Mouse (Mus musculus): Measurements from ENCODE around the gene Lcn12. TPM values are rescaled to one million over a fixed set of nuclear protein-coding genes. Genes with fewer than 3 reads are reported as not detected.

Lcn12 gene
- polyA plus RNA-seq, 1 experiment from 2014 or later: not detected

- no peaks in the 10 kb centered on the region for H3K9me3 ChIP-seq (ENCODE audit: low read depth, low read length)
- 68% methylated on average over 20 of the region's 20 CpGs for WGBS
- peak within 1 kb of the TSS; percentile 87 for H3K4me2 ChIP-seq
- H3K36me3 ChIP-seq (ENCODE audit: insufficient read depth): peaks cover 26% of the 10 kb centered on the region
- no peaks in the 10 kb centered on the region for H3K27me3 ChIP-seq (ENCODE audit: insufficient read depth, low read length)
- TF ChIP-seq CTCF (IDR thresholded peaks at IDR 0.05; ENCODE audit: low read depth): 0 out of 2 replicates have a peak, but pooled peaks have one; percentile 8
- DNase-seq (no peak), ATAC-seq (ENCODE audit: insufficient read depth) (no peak)
- H3K4me1 ChIP-seq (ENCODE audit: insufficient read depth): peaks cover 8% of the 10 kb centered on the region
- peak within 1 kb of the TSS; percentile 96 for H3K9ac ChIP-seq
- H3K27ac ChIP-seq (ENCODE audit: low read depth): peak within 1 kb of the TSS; percentile 54; the same call in 1 of the 2 replicates
- H3K4me3 ChIP-seq (ENCODE audit: low read depth, low read length): peak within 1 kb of the TSS; percentile 85
These were observed 8.1 kb upstream of the Lcn12 start, which contains the start of gene C8g for GRCm38 (mm10) chr2:25501593-25502486. Gene C8g, minus strand, starts transcription at chr2:25501719.

- peak within 1 kb of the TSS; percentile 58; the same call in 1 of the 2 replicates for H3K27ac ChIP-seq (ENCODE audit: low read depth)
- ATAC-seq (ENCODE audit: insufficient read depth) (peak; percentile 88), DNase-seq (peak; percentile 97)
- under 1% methylated on average over 40 of the region's 44 CpGs for WGBS
- H3K4me1 ChIP-seq (ENCODE audit: insufficient read depth): peaks cover 8% of the 10 kb centered on the region
- peak within 1 kb of the TSS; percentile 85 for H3K4me3 ChIP-seq (ENCODE audit: low read depth, low read length)
- H3K9ac ChIP-seq: peak within 1 kb of the TSS; percentile 96
- TF ChIP-seq CTCF (IDR thresholded peaks at IDR 0.05; ENCODE audit: low read depth): no peak
- H3K36me3 ChIP-seq (ENCODE audit: insufficient read depth): peaks cover 26% of the 10 kb centered on the region
- no peaks in the 10 kb centered on the region for H3K9me3 ChIP-seq (ENCODE audit: low read depth, low read length)
- H3K27me3 ChIP-seq (ENCODE audit: insufficient read depth, low read length): no peaks in the 10 kb centered on the region
- H3K4me2 ChIP-seq: peak within 1 kb of the TSS; percentile 87
These were observed 7.1 kb upstream of the Lcn12 start, which contains the start of gene Fbxw5 for GRCm38 (mm10) chr2:25500576-25501405. Gene Fbxw5, plus strand, starts transcription at chr2:25500750.

- no peaks in the 10 kb centered on the region for H3K9me3 ChIP-seq (ENCODE audit: low read depth, low read length)
- peaks cover 8% of the 10 kb centered on the region for H3K4me1 ChIP-seq (ENCODE audit: insufficient read depth)
- H3K4me3 ChIP-seq (ENCODE audit: low read depth, low read length): peak overlapping the region; percentile 85
- peak overlapping the region; percentile 58; the same call in 1 of the 2 replicates for H3K27ac ChIP-seq (ENCODE audit: low read depth)
- peak; percentile 37 for ATAC-seq (ENCODE audit: insufficient read depth)
- peak overlapping the region; percentile 49 for H3K9ac ChIP-seq
- H3K4me2 ChIP-seq: peak overlapping the region; percentile 87
- peaks cover 22% of the 10 kb centered on the region for H3K36me3 ChIP-seq (ENCODE audit: insufficient read depth)
- WGBS: 68% methylated on average over 6 of the region's 6 CpGs
- no peak for TF ChIP-seq CTCF (IDR thresholded peaks at IDR 0.05; ENCODE audit: low read depth)
- no peaks in the 10 kb centered on the region for H3K27me3 ChIP-seq (ENCODE audit: insufficient read depth, low read length)
- peak; percentile 4 for DNase-seq
These were observed 6.4 kb upstream of the Lcn12 start for GRCm38 (mm10) chr2:25500071-25500575.

GRCm38 (mm10) chr2:25498622-25499478, 5.1 kb upstream of the Lcn12 start:
- H3K36me3 ChIP-seq (ENCODE audit: insufficient read depth): peaks cover 9% of the 10 kb centered on the region
- H3K27me3 ChIP-seq (ENCODE audit: insufficient read depth, low read length): no peaks in the 10 kb centered on the region
- H3K9me3 ChIP-seq (ENCODE audit: low read depth, low read length): no peaks in the 10 kb centered on the region
- DNase-seq: no peak
- WGBS: 64% methylated on average over 15 of the region's 15 CpGs
- TF ChIP-seq CTCF (IDR thresholded peaks at IDR 0.05; ENCODE audit: low read depth): no peak
- no peak overlapping the region for H3K4me2 ChIP-seq
- no peak overlapping the region for H3K27ac ChIP-seq (ENCODE audit: low read depth)
- no peak for ATAC-seq (ENCODE audit: insufficient read depth)
- H3K9ac ChIP-seq: no peak overlapping the region
- H3K4me3 ChIP-seq (ENCODE audit: low read depth, low read length): no peak overlapping the region
- peaks cover 8% of the 10 kb centered on the region for H3K4me1 ChIP-seq (ENCODE audit: insufficient read depth)

GRCm38 (mm10) chr2:25497846-25498575, 4.3 kb upstream of the Lcn12 start:
- DNase-seq (no peak), ATAC-seq (ENCODE audit: insufficient read depth) (no peak)
- Histone ChIP-seq H3K4me1 (ENCODE audit: insufficient read depth) (peaks cover 8% of the 10 kb centered on the region), H3K27me3 (ENCODE audit: insufficient read depth, low read length) (no peaks in the 10 kb centered on the region), H3K4me2 (no peak overlapping the region), H3K9ac (no peak overlapping the region), H3K9me3 (ENCODE audit: low read depth, low read length) (no peaks in the 10 kb centered on the region), H3K27ac (ENCODE audit: low read depth) (0 out of 2 replicates have a peak overlapping the region, but pooled peaks have one; percentile 10), H3K36me3 (ENCODE audit: insufficient read depth) (0 out of 2 replicates have a peak, but pooled peaks cover 1% of the 10 kb centered on the region), H3K4me3 (ENCODE audit: low read depth, low read length) (no peak overlapping the region)
- TF ChIP-seq CTCF (IDR thresholded peaks at IDR 0.05; ENCODE audit: low read depth): no peak
- 44% methylated on average over 6 of the region's 6 CpGs for whole genome bisulfite sequencing
